Mouse (Mus musculus) natural killer cell, adult 2 months (primary cell): ENCODE results near the gene Fbh1.

ENCODE experiments used
- DNase-seq, 2 experiments: peaks; one replicate each; pipeline ENCODE4 v3.0.0; 2022; ENCODE audit warnings: low spot score in 2 of 2

Gene Fbh1

GRCm38 (mm10) chr2:11777091-11778068 lies at the start of gene Fbh1, which contains the start of gene Ankrd16:
Gene Fbh1 (minus strand): TSS chr2:11777582.
Gene Ankrd16 (plus strand): TSS chr2:11777876.
- peak; percentile 100 for DNase-seq

GRCm38 (mm10) chr2:11801299-11801930 lies 24.0 kb upstream of the Fbh1 start:
- no peak for DNase-seq

- DNase-seq = no peak
Measured at GRCm38 (mm10) chr2:11797930-11798364, 20.6 kb upstream of the Fbh1 start.

- no peak for DNase-seq
Measured at GRCm38 (mm10) chr2:11794668-11795067, 17.3 kb upstream of the Fbh1 start.

- DNase-seq = no peak
Measured at GRCm38 (mm10) chr2:11784159-11784558, 6.8 kb upstream of the Fbh1 start.

GRCm38 (mm10) chr2:11778087-11778823 lies 873 bp upstream of the Fbh1 start:
- peak; percentile 81 to 87 for DNase-seq

- no peak for DNase-seq
Measured at GRCm38 (mm10) chr2:11776415-11776814, 967 bp downstream of the Fbh1 start.

- no peak for DNase-seq
Measured at GRCm38 (mm10) chr2:11775121-11775520, 2.3 kb downstream of the Fbh1 start.

GRCm38 (mm10) chr2:11774426-11774825 lies 3.0 kb downstream of the Fbh1 start:
- DNase-seq = no peak

- no peak for DNase-seq
Measured at GRCm38 (mm10) chr2:11772401-11772800, 5.0 kb downstream of the Fbh1 start.

- DNase-seq = no peak
Measured at GRCm38 (mm10) chr2:11771701-11772100, 5.7 kb downstream of the Fbh1 start.

GRCm38 (mm10) chr2:11767161-11767545 lies 10.2 kb downstream of the Fbh1 start:
- no peak for DNase-seq

- no peak for DNase-seq
Measured at GRCm38 (mm10) chr2:11766485-11767160, 10.8 kb downstream of the Fbh1 start.

- DNase-seq = no peak
Measured at GRCm38 (mm10) chr2:11765694-11766093, 11.7 kb downstream of the Fbh1 start.

- no peak for DNase-seq
Measured at GRCm38 (mm10) chr2:11762541-11762940, 14.8 kb downstream of the Fbh1 start.

- no peak for DNase-seq
Measured at GRCm38 (mm10) chr2:11739516-11740051, 37.8 kb downstream of the Fbh1 start.

GRCm38 (mm10) chr2:11738794-11739193 lies 38.6 kb downstream of the Fbh1 start:
- DNase-seq = no peak

GRCm38 (mm10) chr2:11735853-11736252 lies 41.5 kb downstream of the Fbh1 start:
- no peak for DNase-seq

GRCm38 (mm10) chr2:11732978-11733377 lies 44.4 kb downstream of the Fbh1 start:
- no peak for DNase-seq

- DNase-seq = no peak
Measured at GRCm38 (mm10) chr2:11729091-11729490, 48.3 kb downstream of the Fbh1 start.

- no peak for DNase-seq
Measured at GRCm38 (mm10) chr2:11727574-11727973, 49.8 kb downstream of the Fbh1 start.
